Mouse (Mus musculus): ENCODE measurements at regions not wholly inside any gene's neighbourhood (a gene's known extent, or its start where the extent isn't known, plus 50 kb on each side); places are given as distances from the start of the nearest gene placed in this dataset.
A peak's percentile ranks its signal among the peaks of the same experiment; 100 is the strongest.

GRCm38 (mm10) chr10:21777103-21777502 lies 104.9 kb upstream of the Sgk1 start:
- DNase-seq, result no peak

- DNase-seq, result peak; percentile 26
These were observed 98.5 kb upstream of the Sgk1 start for GRCm38 (mm10) chr10:21783478-21783877.

- DNase-seq, result no peak
These were observed 96.9 kb upstream of the Sgk1 start for GRCm38 (mm10) chr10:21785110-21785509.

- DNase-seq, result no peak
These were observed 96.2 kb upstream of the Sgk1 start for GRCm38 (mm10) chr10:21785785-21786184.

- DNase-seq, result no peak
These were observed 92.0 kb upstream of the Sgk1 start for GRCm38 (mm10) chr10:21789847-21790530.

- no peak for DNase-seq
These were observed 91.0 kb upstream of the Sgk1 start for GRCm38 (mm10) chr10:21790991-21791390.

GRCm38 (mm10) chr10:21792431-21792830 lies 89.6 kb upstream of the Sgk1 start:
- DNase-seq, result no peak

GRCm38 (mm10) chr10:21793641-21794040 lies 88.3 kb upstream of the Sgk1 start:
- no peak for DNase-seq

- no peak for DNase-seq
These were observed 85.6 kb upstream of the Sgk1 start for GRCm38 (mm10) chr10:21796386-21796785.

- DNase-seq, result no peak
These were observed 83.9 kb upstream of the Sgk1 start for GRCm38 (mm10) chr10:21798103-21798502.

GRCm38 (mm10) chr10:21801556-21801955 lies 80.4 kb upstream of the Sgk1 start:
- DNase-seq, result no peak

GRCm38 (mm10) chr10:21803184-21803583 lies 78.8 kb upstream of the Sgk1 start:
- DNase-seq, result no peak

GRCm38 (mm10) chr10:21804761-21805160 lies 77.2 kb upstream of the Sgk1 start:
- no peak for DNase-seq

GRCm38 (mm10) chr10:21805606-21806005 lies 76.4 kb upstream of the Sgk1 start:
- DNase-seq, result no peak

- no peak for DNase-seq
These were observed 75.3 kb upstream of the Sgk1 start for GRCm38 (mm10) chr10:21806716-21807115.

- no peak for DNase-seq
These were observed 62.3 kb upstream of the Sgk1 start for GRCm38 (mm10) chr10:21819686-21820085.

- DNase-seq, result no peak
These were observed 60.6 kb upstream of the Sgk1 start for GRCm38 (mm10) chr10:21821421-21821820.

GRCm38 (mm10) chr10:21824418-21825025 lies 57.5 kb upstream of the Sgk1 start:
- no peak for DNase-seq

- no peak for DNase-seq
These were observed 55.0 kb upstream of the Sgk1 start for GRCm38 (mm10) chr10:21826793-21827504.

GRCm38 (mm10) chr10:21827505-21827844 lies 54.5 kb upstream of the Sgk1 start:
- no peak for DNase-seq

- no peak for DNase-seq
These were observed 53.4 kb upstream of the Sgk1 start for GRCm38 (mm10) chr10:21828432-21829061.

GRCm38 (mm10) chr10:21829062-21829731 lies 52.8 kb upstream of the Sgk1 start:
- DNase-seq, result peak; percentile 26
